Mouse (Mus musculus) CH12.LX (cell line): ENCODE results near the gene Mcm5.

Source experiments
- CTCF ChIP-seq, 2 experiments: IDR thresholded peaks in 1 of 2; conservative IDR thresholded peaks in 1 of 2; 2 replicates each; pipeline ENCODE4 v1.5.1; 2011 to 2012; ENCODE audit warnings: low read depth in 2 of 2, low read length in 2 of 2, improper control_type of control experiment in 1 of 2, inconsistent platforms in 1 of 2, mild to moderate bottlenecking in 1 of 2, moderate library complexity in 1 of 2
- E2F4 ChIP-seq: IDR thresholded peaks from 2 replicates; pipeline ENCODE4 v1.6.1; 2011; ENCODE audit warnings: low read depth, low read length, improper control_type of control experiment; ENCODE audit not compliant: insufficient replicate concordance
- EP300 ChIP-seq: IDR thresholded peaks from 2 replicates; pipeline ENCODE4 v1.6.1; 2011; ENCODE audit warnings: low read length, improper control_type of control experiment
- ETS1 ChIP-seq: conservative IDR thresholded peaks from 2 replicates; pipeline ENCODE4 v1.6.1; 2012; ENCODE audit warnings: low read depth, mild to moderate bottlenecking, inconsistent platforms, low read length, improper control_type of control experiment, moderate library complexity
- HCFC1 ChIP-seq: IDR thresholded peaks from 2 replicates; pipeline ENCODE4 v1.6.1; 2012; ENCODE audit warnings: low read depth, mild to moderate bottlenecking, inconsistent platforms, low read length, improper control_type of control experiment
- IRF4 ChIP-seq: IDR thresholded peaks from 2 replicates; pipeline ENCODE4 v1.6.1; 2014; ENCODE audit warnings: low read depth, mild to moderate bottlenecking, inconsistent platforms, low read length, improper control_type of control experiment
- MAFK ChIP-seq: IDR thresholded peaks from 2 replicates; pipeline ENCODE4 v1.6.1; 2011; ENCODE audit warnings: low read length, improper control_type of control experiment; ENCODE audit not compliant: insufficient replicate concordance
- MAZ ChIP-seq: IDR thresholded peaks from 2 replicates; pipeline ENCODE4 v1.6.1; 2012; ENCODE audit warnings: low read depth, mild to moderate bottlenecking, inconsistent platforms, low read length, improper control_type of control experiment, moderate library complexity
- NELFE ChIP-seq: IDR thresholded peaks from 2 replicates; pipeline ENCODE4 v1.6.1; 2011; ENCODE audit warnings: low read depth, low read length, improper control_type of control experiment
- POLR2A ChIP-seq: IDR thresholded peaks from 2 replicates; pipeline ENCODE4 v1.6.1; 2011; ENCODE audit warnings: low read depth, mild to moderate bottlenecking, improper control_type of control experiment, low read length
- SMC3 ChIP-seq: IDR thresholded peaks from 2 replicates; pipeline ENCODE4 v1.6.1; 2011; ENCODE audit warnings: low read depth, low read length, improper control_type of control experiment
- UBTF ChIP-seq: IDR thresholded peaks from 2 replicates; pipeline ENCODE4 v1.6.1; 2012; ENCODE audit warnings: low read depth, mild to moderate bottlenecking, inconsistent platforms, low read length, improper control_type of control experiment, moderate library complexity
- ZNF384 ChIP-seq: IDR thresholded peaks from 2 replicates; pipeline ENCODE4 v1.6.1; 2012; ENCODE audit warnings: low read depth, low read length, improper control_type of control experiment, inconsistent platforms

DNA sequence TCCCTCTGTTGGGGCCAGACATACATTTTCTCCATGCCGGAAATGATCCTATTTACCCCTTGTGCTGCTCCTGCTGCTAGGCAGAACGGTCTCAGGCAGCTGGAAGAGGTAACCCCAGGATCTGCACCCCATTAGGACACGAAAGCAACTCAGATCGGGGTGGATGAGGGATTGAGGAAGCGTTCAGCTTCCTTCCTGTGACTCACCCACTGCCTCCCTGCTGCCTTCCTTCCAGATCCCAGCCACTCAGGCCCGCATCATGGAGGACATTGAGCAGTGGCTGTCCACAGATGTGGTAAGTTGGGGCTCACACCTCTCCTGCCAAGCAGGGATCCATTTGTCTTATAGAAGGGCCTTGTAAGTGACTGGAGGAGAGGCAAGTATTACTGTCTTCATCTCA is 42.1 kb upstream of the Mcm5 start:
- TF ChIP-seq UBTF: no peak
- TF ChIP-seq SMC3: no peak
- no peak for TF ChIP-seq CTCF (conservative IDR thresholded peaks at IDR 0.05 in 1 of 2, IDR thresholded peaks at IDR 0.05 in 1 of 2; ENCODE audit: low read depth in 2 of 2, low read length in 2 of 2)
- no peak for TF ChIP-seq IRF4
- no peak for TF ChIP-seq POLR2A
- no peak for TF ChIP-seq MAFK
- no peak for TF ChIP-seq MAZ
- TF ChIP-seq NELFE: no peak
- no peak for TF ChIP-seq E2F4
- TF ChIP-seq HCFC1: no peak
- TF ChIP-seq ZNF384: no peak
- TF ChIP-seq EP300: no peak
- TF ChIP-seq ETS1: no peak
